Mouse (Mus musculus): ENCODE measurements around the gene Tmem211.

- TF ChIP-seq CTCF (IDR thresholded peaks at IDR 0.05) (no peak), EP300 (IDR thresholded peaks at IDR 0.05) (no peak)
These were observed 3.5 kb downstream of the Tmem211 start for GRCm38 (mm10) chr5:113230196-113230595.
